Mouse (Mus musculus) heart, postnatal 0 days (tissue): Measurements from ENCODE around the gene Srebf2. TPM values are rescaled to one million over a fixed set of nuclear protein-coding genes. Genes with fewer than 3 reads are reported as not detected.

Experiments used
- ATAC-seq: fragments of 200-750 bp; cut with Nextera tagmentation; 2 replicates; pipeline ENCODE4 v1.8.0; 2017; ENCODE audit warnings: low read depth, moderate number of reproducible peaks, moderate library complexity; ENCODE audit not compliant: insufficient read depth
- DNase-seq: peaks from one replicate; pipeline ENCODE4 v3.0.0-alpha.2; 2016; ENCODE audit warnings: low spot score
- H3K27ac ChIP-seq: fragments of 300-500 bp; sonication (generic); 2 replicates; pipeline ENCODE4 v1.5.1; 2014; ENCODE audit warnings: low read depth, mild to moderate bottlenecking
- H3K27me3 ChIP-seq: fragments of 300-500 bp; sonication (generic); 2 replicates; pipeline ENCODE4 v1.6.1; 2014; ENCODE audit warnings: low read length, mixed read lengths; ENCODE audit not compliant: control insufficient read depth, insufficient read depth
- H3K36me3 ChIP-seq: fragments of 300-500 bp; sonication (generic); replicated peaks from 2 replicates; pipeline ENCODE4 v1.6.1; 2014; ENCODE audit warnings: low read length, mixed read lengths; ENCODE audit not compliant: control insufficient read depth, insufficient read depth
- H3K4me1 ChIP-seq: fragments of 300-500 bp; sonication (generic); 2 replicates; pipeline ENCODE4 v1.6.1; 2014; ENCODE audit warnings: antibody characterized with exemption; ENCODE audit not compliant: control insufficient read depth, insufficient read depth
- H3K4me2 ChIP-seq: fragments of 300-500 bp; sonication (generic); 2 replicates; pipeline ENCODE4 v1.6.1; 2014; ENCODE audit warnings: low read depth, mild to moderate bottlenecking, low read length, moderate library complexity
- H3K4me3 ChIP-seq: fragments of 300-500 bp; sonication (generic); 2 replicates; pipeline ENCODE4 v1.5.1; 2014; ENCODE audit warnings: low read depth, low read length
- H3K9ac ChIP-seq: fragments of 300-500 bp; sonication (generic); replicated peaks from 2 replicates; pipeline ENCODE4 v1.6.1; 2014; ENCODE audit warnings: low read depth, low read length, mixed read lengths
- H3K9me3 ChIP-seq: fragments of 300-500 bp; sonication (generic); replicated peaks from 2 replicates; pipeline ENCODE4 v1.6.1; 2016; ENCODE audit warnings: low read length; ENCODE audit not compliant: control insufficient read depth
- CTCF ChIP-seq: IDR thresholded peaks from 2 replicates; pipeline ENCODE4 v1.5.1; 2016; ENCODE audit warnings: antibody characterized with exemption, control low read depth, low read depth
- EP300 ChIP-seq: IDR thresholded peaks from 2 replicates; pipeline ENCODE4 v1.6.1; 2016; ENCODE audit warnings: antibody characterized with exemption, low read depth
- WGBS: fragments of 180-500 bp; shearing (Covaris S2); extraction: QIAGEN DNeasy Blood & Tissue Kit; methylation state at CpG from one replicate; pipeline ENCODE4 v1.1.7; 2014; 5-methylcytosine and 5-hydroxymethylcytosine counted together
- polyA plus RNA-seq: library from polyadenylated mRNA; unstranded; fragments of >200 nt; fragmentation: Nextera tagmentation; extraction: Ambion mirVana; gene quantifications from 2 replicates; pipeline ENCODE4 v1.2.1, GENCODE M21; 2015
- total RNA-seq: library from RNA; depleted of rRNA; stranded (reverse); fragments of >200 nt; gene quantifications from 2 replicates; pipeline ENCODE4 v1.2.3, GENCODE M21; 2014; ENCODE audit warnings: low replicate concordance

Srebf2 gene
- total and polyA plus RNA-seq, 2 experiments from 2014 or later = 68.3 to 90.3 TPM

GRCm38 (mm10) chr15:82232651-82233050, 85.7 kb downstream of the Srebf2 start:
- ATAC-seq = no peak
- Histone ChIP-seq H3K9me3 (no peaks in the 10 kb centered on the region), H3K4me1 (no peaks in the 10 kb centered on the region)

DNA sequence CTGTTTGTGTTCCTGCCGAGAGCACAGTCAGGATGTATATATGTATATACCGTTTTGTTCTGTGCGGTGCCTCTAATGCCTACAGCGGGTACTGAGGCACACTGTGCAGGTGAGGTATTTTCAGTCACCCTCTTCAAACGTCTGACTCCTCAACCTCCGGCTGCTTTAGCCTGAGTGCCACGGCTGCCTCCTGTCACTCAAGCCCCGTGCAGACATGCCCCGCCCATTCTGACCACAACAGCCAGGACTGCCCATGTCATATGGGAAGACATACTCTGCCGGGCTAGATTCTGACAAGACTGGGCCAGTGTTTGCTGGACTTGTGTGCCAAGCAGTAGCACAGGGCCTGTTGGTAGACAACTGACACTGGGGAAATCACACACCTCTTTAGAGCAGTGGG, 88.7 kb downstream of the Srebf2 start:
- no peak overlapping the region for H3K4me2 ChIP-seq
- H3K27me3 ChIP-seq = peaks cover 3% of the 10 kb centered on the region; the same call in 1 of the 2 replicates
- TF ChIP-seq CTCF (no peak), EP300 (no peak)
- WGBS = 65% methylated on average over 10 of the region's 10 CpGs
- H3K27ac ChIP-seq = no peak overlapping the region
- no peak overlapping the region for H3K9ac ChIP-seq
- no peak for DNase-seq
- no peaks in the 10 kb centered on the region for H3K4me1 ChIP-seq
- no peak for ATAC-seq
- peaks cover 13% of the 10 kb centered on the region; the same call in 1 of the 2 replicates for H3K36me3 ChIP-seq
- no peak overlapping the region for H3K4me3 ChIP-seq
- no peaks in the 10 kb centered on the region for H3K9me3 ChIP-seq

More at GRCm38 (mm10) chr15:82232651-82233050, 85.7 kb downstream of the Srebf2 start:
- H3K4me2 ChIP-seq = no peak overlapping the region
- no peak for TF ChIP-seq EP300
- no peak for TF ChIP-seq CTCF
- H3K27me3 ChIP-seq = peaks cover 13% of the 10 kb centered on the region; the same call in 1 of the 2 replicates
- no peaks in the 10 kb centered on the region for H3K36me3 ChIP-seq
- no peak for DNase-seq
- H3K9ac ChIP-seq = no peak overlapping the region
- no peak overlapping the region for H3K4me3 ChIP-seq
- H3K27ac ChIP-seq = no peak overlapping the region
- 88% methylated on average over 4 of the region's 4 CpGs for WGBS

DNA sequence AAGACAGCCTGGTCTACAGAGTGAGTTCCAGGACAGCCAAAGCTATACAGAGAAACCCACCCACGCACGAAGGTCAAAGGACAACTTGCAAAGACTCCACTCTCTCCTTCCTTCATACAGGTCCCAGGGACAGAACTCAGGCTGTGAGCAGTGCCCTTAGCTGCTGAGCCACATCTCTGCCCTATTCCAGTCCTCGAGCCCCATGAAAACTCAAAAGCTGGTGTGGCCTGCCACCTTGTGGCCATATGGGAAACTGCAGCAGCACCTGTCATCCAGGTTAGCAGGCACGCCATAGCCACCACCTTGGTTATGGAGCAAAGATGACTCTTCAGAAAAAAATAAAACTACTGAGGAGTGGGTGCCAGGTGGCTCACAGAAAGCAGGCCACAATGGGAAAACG, 89.6 kb downstream of the Srebf2 start:
- Histone ChIP-seq H3K27me3 (peaks cover 2% of the 10 kb centered on the region; the same call in 1 of the 2 replicates), H3K4me2 (no peak overlapping the region), H3K27ac (no peak overlapping the region), H3K9ac (no peak overlapping the region), H3K4me1 (no peaks in the 10 kb centered on the region), H3K36me3 (peaks cover 13% of the 10 kb centered on the region; the same call in 1 of the 2 replicates), H3K9me3 (no peaks in the 10 kb centered on the region), H3K4me3 (no peak overlapping the region)
- peak; percentile 98 for TF ChIP-seq CTCF
- no peak for TF ChIP-seq EP300
- ATAC-seq = peak; percentile 71
- 26% methylated on average over 5 of the region's 5 CpGs for WGBS
- peak; percentile 51 for DNase-seq

DNA sequence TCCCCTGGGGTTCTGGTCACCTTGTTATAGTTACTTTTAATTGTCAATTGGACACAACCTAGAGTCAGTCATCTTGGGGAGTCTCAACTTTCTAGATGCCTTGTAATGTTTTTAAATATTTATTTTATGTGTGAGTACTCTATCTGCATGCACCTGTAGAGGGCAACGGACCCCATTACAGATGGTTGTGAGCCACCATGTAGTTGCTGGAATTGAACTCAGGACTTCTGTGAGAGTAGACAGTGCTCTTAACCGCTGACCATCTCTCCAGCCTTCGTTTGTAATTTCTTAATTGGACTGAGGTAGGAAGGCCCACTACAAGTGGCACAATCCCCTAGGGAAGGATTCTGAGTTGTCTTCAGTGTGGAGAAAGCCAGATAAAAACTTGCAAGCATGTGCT, 96.3 kb downstream of the Srebf2 start:
- Histone ChIP-seq H3K36me3 (peaks cover 7% of the 10 kb centered on the region; the same call in 1 of the 2 replicates), H3K9me3 (no peaks in the 10 kb centered on the region), H3K4me2 (peak overlapping the region; percentile 88), H3K4me3 (peak overlapping the region; percentile 62), H3K9ac (no peak overlapping the region), H3K27me3 (no peaks in the 10 kb centered on the region), H3K4me1 (peaks cover 6% of the 10 kb centered on the region; the same call in 1 of the 2 replicates), H3K27ac (no peak overlapping the region)
- no peak for ATAC-seq
- no peak for DNase-seq
- TF ChIP-seq CTCF = no peak
- TF ChIP-seq EP300 = no peak
- WGBS = 72% methylated on average over 3 of the region's 3 CpGs

DNA sequence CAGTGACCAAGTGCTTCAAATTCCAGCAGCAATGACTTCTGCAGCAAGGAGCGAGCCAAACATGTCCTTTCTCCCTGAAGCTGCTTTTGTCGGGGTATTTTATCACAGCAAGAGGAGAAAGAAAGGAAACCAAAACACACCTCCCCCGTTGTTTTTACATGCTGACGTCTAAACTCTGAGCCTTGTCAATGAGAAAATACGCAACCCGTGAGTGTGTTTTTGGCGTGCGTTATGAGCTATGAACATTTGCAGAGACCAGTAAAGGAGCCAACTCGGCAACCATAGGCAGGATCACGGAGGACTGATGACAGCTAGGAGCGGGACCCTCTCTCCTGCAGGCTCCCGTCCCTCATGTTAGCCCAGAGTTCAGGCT, 96.7 kb downstream of the Srebf2 start:
- Histone ChIP-seq H3K27ac (0 out of 2 replicates have a peak overlapping the region, but pooled peaks have one; percentile 12), H3K4me2 (peak overlapping the region; percentile 88), H3K27me3 (no peaks in the 10 kb centered on the region), H3K4me1 (peaks cover 6% of the 10 kb centered on the region; the same call in 1 of the 2 replicates), H3K36me3 (peaks cover 3% of the 10 kb centered on the region; the same call in 1 of the 2 replicates), H3K9ac (peak overlapping the region; percentile 39), H3K9me3 (no peaks in the 10 kb centered on the region), H3K4me3 (peak overlapping the region; percentile 62)
- no peak for DNase-seq
- ATAC-seq = no peak
- 1% methylated on average over 12 of the region's 12 CpGs for WGBS
- no peak for TF ChIP-seq CTCF
- TF ChIP-seq EP300 = no peak
